Mouse (Mus musculus) common myeloid progenitor, adult 5-6 weeks (primary cell): ENCODE data around the gene Slc17a3. TPM values are rescaled to one million over a fixed set of nuclear protein-coding genes. Genes with fewer than 3 reads are reported as not detected.
A peak's percentile ranks its signal among the peaks of the same experiment; 100 is the strongest.

ENCODE experiments used
- ATAC-seq: replicated peaks from 2 replicates; pipeline ENCODE4 v1.8.0; 2016; ENCODE audit warnings: low read depth, mild to moderate bottlenecking, moderate TSS enrichment, inconsistent platforms; ENCODE audit not compliant: poor library complexity, severe bottlenecking
- total RNA-seq: library from RNA; stranded (forward); fragments of 200-1000, 187-1606 nt; gene quantifications from 2 replicates; pipeline ENCODE4 v1.2.3, GENCODE M21; 2017

Gene Slc17a3
- total RNA-seq: not detected in 2 replicates

DNA sequence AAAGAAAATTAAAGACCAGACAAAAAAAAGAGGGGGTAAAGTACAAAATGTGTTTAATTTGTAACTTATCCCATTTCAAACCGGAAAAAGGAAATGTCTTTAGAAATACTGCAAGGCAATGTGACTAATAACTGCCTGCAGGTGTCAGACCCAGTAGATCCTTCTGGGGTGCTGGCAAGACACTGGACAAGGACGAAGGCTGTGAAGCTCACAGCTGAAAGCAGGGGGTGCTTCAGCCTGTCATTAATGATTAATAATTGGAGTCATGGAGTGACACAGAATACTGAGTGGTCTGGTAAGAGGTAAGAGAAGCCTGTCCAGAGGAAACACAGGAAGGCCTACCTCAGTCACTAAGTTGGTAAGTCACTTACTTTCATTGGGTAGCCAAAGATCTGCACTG is at the start of gene Slc17a3:
Slc17a3 (plus strand) TSS at position 127 of the 400 bp plus-strand sequence.
- ATAC-seq: no peak

DNA sequence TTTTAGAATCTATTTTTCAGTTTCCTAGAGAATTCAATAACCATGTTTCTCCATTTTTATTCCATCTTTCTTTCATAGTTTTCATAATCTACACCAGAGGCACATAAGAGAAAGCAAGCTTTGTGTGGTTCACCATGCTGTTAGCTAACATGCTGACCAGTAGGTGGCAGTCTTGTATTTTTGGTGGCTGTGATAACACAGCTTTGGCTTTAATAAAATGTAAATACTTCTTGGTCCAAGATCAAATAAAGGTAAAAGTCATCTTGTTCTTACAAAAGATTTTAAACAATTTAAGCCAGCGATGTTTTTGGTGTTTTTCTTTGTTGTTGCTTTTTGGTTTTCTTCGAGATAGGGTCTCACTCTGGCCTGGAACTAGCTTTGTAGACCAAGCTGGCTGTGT is 46.7 kb upstream of the Slc17a3 start:
- ATAC-seq: peak; percentile 87

GRCm38 (mm10) chr13:23799405-23799804 is 39.8 kb upstream of the Slc17a3 start:
- peak; percentile 94 for ATAC-seq

DNA sequence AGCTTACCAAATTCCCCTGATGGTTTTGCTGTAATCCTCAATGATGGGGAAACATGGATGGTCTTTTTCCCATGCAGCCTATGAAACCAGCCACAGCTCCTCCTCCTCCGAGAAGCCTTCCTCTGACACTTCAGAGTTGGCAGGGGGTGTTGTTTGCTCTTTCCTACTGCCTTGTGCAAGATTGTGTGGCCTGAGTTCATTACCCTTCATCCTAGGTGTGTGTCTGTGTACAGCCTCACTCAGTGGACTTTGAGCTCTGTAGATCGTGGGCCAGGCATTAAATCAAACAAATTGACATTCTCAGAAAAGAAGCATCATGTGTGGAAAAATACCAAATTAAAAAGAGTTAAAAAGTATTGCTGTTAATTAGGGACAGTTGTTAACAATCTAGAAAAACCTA is 34.7 kb upstream of the Slc17a3 start:
- no peak for ATAC-seq

- ATAC-seq: no peak
Measured at GRCm38 (mm10) chr13:23806422-23807052, 32.7 kb upstream of the Slc17a3 start, which contains the start of gene Slc17a2. Gene Slc17a2, plus strand, starts transcription at chr13:23806993.

DNA sequence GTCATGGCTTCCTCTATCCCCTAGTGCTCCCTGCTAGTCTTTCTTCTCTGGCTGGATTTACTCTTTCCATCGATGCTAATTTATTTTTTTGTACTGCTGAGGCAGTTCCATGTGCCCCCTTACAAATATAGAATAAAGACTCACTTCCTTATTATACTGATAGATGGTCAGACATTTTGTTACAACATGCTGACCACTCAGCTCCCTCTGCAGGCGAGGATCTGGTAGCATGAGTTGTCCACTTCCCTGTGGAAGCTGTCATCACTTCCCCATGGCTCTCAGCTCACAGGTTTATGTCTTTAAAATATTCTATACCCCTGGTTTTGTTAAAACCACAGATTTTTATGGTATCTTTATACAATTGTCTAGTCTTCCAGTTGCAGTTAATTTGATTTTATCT is 23.1 kb upstream of the Slc17a3 start:
- peak; percentile 78 for ATAC-seq

DNA sequence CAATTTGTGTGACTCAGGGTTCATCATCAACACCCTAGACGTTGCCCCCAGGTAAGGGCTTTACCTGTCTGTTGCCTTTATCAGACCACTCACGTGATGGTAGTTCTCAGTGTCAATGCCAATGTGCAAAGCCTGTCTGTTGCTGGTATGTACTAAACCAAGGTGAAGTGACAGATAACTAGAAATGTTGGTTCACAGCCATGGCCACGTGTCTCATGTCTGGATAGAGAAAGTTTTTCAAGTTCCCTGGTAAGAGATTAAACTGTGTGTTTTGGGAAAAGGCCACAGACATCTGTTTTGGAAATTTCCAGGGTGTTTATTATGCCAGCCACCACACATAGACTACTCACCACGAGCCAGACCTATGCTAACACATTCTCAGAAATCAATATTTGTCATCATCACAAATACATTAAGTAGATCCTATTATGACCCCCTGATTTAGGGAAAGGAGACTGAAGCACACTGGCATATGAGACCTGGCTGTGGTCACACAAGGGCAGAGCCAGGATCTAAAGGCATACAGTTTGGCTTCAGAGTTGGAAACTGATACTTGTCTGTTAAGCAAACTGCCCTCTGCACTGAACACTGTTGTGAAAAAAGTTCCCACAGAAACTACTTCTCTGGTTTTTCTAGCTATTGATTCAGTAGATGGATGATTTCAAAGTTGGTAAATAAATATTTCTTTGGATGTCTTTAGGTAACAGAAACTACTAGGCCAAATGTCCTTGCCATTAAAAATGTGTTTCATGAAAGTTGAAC is 18.9 kb upstream of the Slc17a3 start:
- no peak for ATAC-seq

DNA sequence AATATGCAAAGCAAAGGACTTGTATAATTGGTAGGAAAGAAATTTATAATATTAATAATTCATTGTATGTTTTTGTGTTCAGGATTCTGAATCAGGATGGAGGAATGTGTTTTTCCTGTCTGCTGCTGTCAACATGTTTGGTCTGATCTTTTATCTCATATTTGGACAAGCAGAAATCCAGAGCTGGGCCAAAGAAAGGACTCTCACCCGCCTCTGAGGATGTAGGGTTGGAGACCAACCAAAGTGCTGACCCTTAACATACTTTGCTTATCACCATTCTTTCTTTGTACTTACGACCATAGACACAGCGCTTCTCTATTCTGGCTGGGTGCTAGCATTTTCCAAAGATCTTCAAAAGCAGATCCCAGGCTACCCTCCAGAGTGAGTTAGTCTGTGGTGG is 17.0 kb upstream of the Slc17a3 start:
- no peak for ATAC-seq

- ATAC-seq: no peak
Measured at GRCm38 (mm10) chr13:23826606-23827005, 12.6 kb upstream of the Slc17a3 start.

- peak; percentile 90 for ATAC-seq
Measured at GRCm38 (mm10) chr13:23833053-23833452, 6.2 kb upstream of the Slc17a3 start.

GRCm38 (mm10) chr13:23834836-23835235 is 4.4 kb upstream of the Slc17a3 start:
- ATAC-seq: no peak

DNA sequence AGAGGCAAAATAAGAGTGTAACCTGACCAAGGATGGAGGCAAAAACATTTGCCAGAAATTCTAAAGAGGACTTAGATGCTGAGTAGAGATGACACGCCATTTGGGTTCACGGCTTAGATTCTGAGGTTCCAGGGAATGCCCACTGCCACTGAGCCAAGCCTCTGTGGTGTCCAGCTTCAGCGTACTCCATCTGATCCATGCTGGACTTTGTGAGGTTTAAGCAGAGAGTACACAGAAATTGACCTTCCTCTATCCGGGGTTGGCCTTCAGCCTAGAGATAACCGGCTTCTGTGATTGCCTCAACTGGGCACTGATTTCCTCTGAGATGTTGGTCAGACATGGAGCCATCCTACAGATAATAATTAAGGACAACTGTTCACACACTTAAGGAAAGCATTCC is 2.6 kb upstream of the Slc17a3 start:
- ATAC-seq: no peak

- ATAC-seq: no peak
Measured at GRCm38 (mm10) chr13:23845851-23846250, 6.6 kb downstream of the Slc17a3 start.

GRCm38 (mm10) chr13:23849299-23849698 is 10.1 kb downstream of the Slc17a3 start:
- ATAC-seq: no peak

DNA sequence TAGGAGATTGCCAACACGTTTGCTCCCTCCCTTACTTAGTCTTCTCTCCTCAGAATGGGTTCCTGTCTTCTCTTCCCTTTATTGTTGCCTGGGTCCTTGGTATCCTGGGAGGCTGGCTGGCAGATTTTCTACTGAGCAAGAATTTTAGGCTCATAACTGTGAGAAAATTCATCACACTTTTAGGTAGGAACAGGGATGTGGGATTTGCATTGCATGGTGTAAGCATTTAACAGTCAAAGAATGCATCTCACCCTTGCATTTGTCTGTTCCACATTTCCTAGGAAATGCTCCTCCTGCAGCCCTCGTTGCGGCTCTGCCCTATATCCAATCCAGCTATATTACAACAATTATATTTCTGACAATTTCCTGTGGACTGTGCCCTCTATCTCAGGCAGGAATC is 17.2 kb downstream of the Slc17a3 start:
- no peak for ATAC-seq

GRCm38 (mm10) chr13:23861815-23862214 is 22.6 kb downstream of the Slc17a3 start:
- ATAC-seq: no peak

DNA sequence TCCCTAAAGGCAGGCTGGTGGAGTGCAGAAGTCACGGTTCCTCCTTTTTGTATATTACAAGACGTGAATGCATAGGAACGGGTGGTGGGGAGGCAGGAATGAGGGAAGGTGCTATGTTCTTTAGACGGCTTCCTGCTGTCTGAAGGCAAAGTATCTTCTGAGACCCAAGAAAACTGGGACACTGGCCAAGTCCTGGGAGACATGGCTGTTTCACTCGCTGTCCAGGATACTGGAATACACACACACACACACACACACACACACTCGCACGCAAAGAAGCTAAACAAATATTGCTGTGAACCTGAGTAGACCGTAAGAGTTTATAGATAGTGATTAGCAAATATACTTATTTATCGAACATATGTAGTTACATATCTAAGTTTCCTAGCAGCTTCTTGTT is 25.5 kb downstream of the Slc17a3 start:
- no peak for ATAC-seq

GRCm38 (mm10) chr13:23866086-23866710 is 27.0 kb downstream of the Slc17a3 start:
- no peak for ATAC-seq

- ATAC-seq: no peak
Measured at GRCm38 (mm10) chr13:23867000-23867399, 27.8 kb downstream of the Slc17a3 start.

GRCm38 (mm10) chr13:23867405-23867804 is 28.2 kb downstream of the Slc17a3 start, which contains the start of gene Slc17a1:
Gene Slc17a1, plus strand, starts transcription at chr13:23867750.
- no peak for ATAC-seq
